Mouse (Mus musculus): Measurements from ENCODE around the gene Nufip2.
"Not testable (repeated sequence)": the region's sequence is repeated elsewhere in the genome, so short reads cannot be mapped to it uniquely, and the experiment has no call there.

The Nufip2 gene

GRCm38 (mm10) chr11:77713736-77714135 is 27.8 kb downstream of the Nufip2 start:
- no peak for DNase-seq (ENCODE audit: low spot score)

GRCm38 (mm10) chr11:77719055-77719454 is 33.1 kb downstream of the Nufip2 start:
- DNase-seq (ENCODE audit: low spot score) = no peak

GRCm38 (mm10) chr11:77721389-77721788 is 35.4 kb downstream of the Nufip2 start:
- no peak for DNase-seq (ENCODE audit: low spot score)

DNA sequence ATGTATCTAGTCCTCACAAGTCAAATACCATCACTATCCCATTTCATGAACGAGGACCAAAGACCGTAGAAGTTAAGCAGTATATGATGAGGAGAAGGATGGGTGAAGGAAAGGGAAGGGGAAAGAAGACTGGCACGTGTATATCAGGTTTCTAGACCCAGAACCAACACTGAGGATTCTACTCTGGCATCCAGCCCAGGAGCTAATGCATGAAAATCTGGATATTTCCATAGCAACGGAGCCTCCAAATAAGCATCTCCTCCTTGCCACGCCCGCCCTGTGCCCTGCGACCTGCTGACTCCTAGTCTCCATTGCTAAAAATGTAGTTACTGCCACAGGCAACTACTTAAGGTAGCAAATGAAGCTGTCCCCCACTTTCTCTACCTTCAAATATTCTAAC is 38.8 kb downstream of the Nufip2 start:
- no peak for DNase-seq (ENCODE audit: low spot score)

GRCm38 (mm10) chr11:77725183-77725582 is 39.2 kb downstream of the Nufip2 start, which contains the start of gene Cryba1:
TSS of gene Cryba1 (minus strand) at chr11:77725283.
- DNase-seq (ENCODE audit: low spot score) = no peak

DNA sequence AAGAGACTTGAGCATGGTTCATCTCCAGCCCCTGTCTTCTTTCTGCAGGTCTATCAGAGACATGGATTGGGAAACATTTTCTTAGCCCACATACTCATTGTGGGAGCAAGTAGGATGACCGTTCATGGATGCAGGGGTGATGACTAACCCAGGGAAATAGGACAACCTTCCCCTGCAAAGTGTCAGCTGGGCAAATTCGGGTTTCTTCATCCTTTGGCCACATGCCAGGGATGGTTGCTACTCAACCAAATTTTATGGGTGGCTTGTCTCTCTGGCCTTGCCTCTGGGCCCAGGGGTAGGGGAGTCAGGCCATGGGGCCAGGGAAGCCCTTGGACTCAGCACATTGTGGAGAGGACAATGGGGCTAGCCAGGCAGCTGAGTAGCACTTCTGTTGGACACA is 42.6 kb downstream of the Nufip2 start:
- peak; percentile 22 for DNase-seq (ENCODE audit: low spot score)

DNA sequence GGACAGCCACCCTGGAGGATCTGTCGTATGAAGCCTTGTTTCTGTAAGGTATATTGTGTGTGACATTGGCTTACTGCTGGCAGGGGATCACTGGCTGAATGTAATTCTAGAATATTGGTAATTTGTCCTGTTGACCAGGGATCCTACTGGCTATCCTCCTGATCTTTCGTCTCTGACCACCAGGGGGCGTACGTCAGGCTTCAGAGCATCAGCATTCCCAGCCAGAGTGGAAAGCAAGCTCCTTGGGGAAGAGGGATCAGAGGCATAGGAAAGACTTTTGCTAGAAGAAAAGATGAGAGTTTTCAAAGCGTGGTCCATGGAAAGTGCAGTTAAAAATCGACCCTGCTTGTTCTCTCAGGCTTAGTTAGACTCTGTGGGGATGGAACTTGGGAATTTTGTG is 51.3 kb downstream of the Nufip2 start:
- DNase-seq (ENCODE audit: low spot score) = peak; percentile 90

GRCm38 (mm10) chr11:77738555-77738954 is 52.6 kb downstream of the Nufip2 start:
- no peak for DNase-seq (ENCODE audit: low spot score)

DNA sequence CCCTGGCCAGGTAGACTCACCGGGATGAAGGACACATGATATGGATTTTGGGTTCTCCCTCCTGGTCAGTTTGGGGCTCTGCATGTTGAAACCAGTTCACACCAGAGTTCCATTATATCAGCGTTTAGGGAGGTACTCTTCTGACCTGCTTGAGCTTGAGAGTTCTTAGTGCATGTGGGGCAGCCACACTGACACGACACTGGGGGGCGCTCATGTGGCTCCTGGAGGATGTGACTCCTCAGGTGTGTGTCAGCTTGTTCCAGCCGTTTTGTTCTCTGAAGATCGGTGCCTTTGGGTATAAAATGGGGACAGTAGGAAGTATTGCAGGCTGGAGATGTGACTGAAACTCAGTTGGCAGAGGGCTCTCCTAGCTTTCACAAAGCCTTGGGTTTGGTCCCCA is 58.0 kb downstream of the Nufip2 start:
- DNase-seq (ENCODE audit: low spot score) = no peak

- DNase-seq (ENCODE audit: low spot score) = no peak
These were observed 60.7 kb downstream of the Nufip2 start for GRCm38 (mm10) chr11:77746652-77747051.

DNA sequence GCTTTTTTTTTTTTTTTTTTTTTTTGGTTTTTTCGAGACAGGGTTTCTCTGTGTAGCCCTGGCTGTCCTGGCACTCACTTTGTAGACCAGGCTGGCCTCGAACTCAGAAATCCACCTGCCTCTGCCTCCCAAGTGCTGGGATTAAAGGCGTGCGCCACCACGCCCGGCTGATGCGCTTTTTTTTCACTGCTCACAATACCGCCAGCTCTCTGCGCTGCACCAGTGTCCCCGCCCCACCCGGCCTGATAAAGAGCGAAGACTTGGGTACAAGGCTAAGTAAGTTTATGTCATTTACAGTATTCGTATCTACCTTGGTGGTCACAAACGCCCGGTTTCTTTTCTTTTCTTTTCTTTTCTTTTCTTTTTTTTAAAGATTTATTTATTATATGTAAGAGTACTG is 61.1 kb downstream of the Nufip2 start:
- not testable (repeated sequence) for DNase-seq (ENCODE audit: low spot score)

DNA sequence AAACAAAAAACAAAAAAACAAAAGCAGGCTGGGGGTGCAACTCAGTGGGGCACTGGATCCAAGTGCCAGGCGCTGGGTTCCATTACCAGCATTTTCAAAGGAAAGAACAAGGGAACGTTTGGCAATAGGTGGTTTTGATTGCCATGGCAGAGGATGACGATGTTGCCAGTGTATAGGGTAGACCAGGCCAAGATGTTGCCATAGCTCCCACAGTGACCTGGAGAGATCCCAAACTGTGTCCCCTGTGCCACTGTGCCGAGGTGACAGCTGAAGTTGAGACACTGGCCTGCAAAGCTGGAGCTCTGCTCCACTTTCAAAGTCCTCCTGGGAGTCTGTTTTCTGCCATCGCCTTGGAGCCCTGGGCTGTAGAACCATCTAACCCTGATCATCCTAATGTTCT is 63.0 kb downstream of the Nufip2 start:
- DNase-seq (ENCODE audit: low spot score) = no peak

- no peak for DNase-seq (ENCODE audit: low spot score)
These were observed 66.6 kb downstream of the Nufip2 start for GRCm38 (mm10) chr11:77752525-77752924.

DNA sequence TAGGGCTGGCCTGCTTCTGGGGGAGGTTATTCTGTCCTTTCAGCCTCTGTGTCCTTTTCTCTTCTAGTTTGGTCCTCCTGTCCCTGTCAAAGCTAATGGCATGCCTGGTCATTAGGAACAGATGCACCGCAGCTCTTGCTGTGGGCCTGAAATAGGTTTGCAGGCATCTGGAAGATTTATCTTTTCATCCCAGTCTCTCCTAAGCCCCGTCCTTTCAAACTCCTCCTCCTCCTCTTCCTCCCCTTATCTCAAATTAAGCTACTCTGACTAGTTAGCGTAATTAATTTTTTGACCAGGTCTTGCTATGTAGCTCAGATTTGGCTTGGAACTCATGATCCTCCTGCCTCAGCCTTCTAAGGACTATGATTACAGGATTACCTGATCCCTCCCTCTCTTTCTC is 67.5 kb downstream of the Nufip2 start:
- no peak for DNase-seq (ENCODE audit: low spot score)

- no peak for DNase-seq (ENCODE audit: low spot score)
These were observed 74.1 kb downstream of the Nufip2 start for GRCm38 (mm10) chr11:77760031-77760430.

- DNase-seq (ENCODE audit: low spot score) = peak; percentile 81
These were observed 77.1 kb downstream of the Nufip2 start, which contains the start of gene Myo18a for GRCm38 (mm10) chr11:77762783-77763672. TSS of gene Myo18a (plus strand) at chr11:77763246.

DNA sequence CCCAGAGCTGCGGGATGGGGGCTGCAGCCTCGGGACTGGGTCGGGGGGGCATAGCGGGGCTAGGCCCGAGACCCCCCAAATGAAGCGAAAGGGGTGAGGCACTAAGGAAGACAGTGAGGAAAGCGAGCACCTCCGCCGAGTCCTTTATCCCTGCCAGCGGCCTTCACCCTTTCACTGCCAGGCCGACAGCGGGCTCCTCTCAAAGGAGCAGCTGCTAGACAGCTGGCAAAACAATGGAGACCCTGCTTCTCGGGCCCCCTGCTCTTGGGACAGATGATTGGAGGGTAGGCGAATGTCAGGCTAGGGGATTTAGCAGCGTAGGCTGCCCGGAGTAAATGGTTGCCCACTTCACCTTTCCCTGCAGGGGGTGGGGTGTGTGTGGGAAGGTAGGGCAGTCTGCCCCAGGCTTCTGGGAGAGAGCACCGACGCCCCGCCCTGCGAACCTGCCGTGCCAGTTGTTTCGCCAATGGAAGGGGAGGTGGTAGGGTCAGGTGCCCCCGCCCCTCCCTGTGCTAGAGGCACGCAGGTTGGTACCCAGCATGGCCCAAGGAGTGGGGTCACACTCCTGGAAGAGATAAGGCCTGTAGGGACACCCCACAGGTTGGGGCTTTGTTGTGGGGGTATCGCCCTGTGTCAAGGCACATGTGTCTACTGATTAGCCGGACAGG is 77.9 kb downstream of the Nufip2 start:
- peak; percentile 21 for DNase-seq (ENCODE audit: low spot score)

GRCm38 (mm10) chr11:77764694-77765458 is 78.9 kb downstream of the Nufip2 start:
- DNase-seq (ENCODE audit: low spot score) = no peak

- DNase-seq (ENCODE audit: low spot score) = no peak
These were observed 79.5 kb downstream of the Nufip2 start for GRCm38 (mm10) chr11:77765459-77765777.

DNA sequence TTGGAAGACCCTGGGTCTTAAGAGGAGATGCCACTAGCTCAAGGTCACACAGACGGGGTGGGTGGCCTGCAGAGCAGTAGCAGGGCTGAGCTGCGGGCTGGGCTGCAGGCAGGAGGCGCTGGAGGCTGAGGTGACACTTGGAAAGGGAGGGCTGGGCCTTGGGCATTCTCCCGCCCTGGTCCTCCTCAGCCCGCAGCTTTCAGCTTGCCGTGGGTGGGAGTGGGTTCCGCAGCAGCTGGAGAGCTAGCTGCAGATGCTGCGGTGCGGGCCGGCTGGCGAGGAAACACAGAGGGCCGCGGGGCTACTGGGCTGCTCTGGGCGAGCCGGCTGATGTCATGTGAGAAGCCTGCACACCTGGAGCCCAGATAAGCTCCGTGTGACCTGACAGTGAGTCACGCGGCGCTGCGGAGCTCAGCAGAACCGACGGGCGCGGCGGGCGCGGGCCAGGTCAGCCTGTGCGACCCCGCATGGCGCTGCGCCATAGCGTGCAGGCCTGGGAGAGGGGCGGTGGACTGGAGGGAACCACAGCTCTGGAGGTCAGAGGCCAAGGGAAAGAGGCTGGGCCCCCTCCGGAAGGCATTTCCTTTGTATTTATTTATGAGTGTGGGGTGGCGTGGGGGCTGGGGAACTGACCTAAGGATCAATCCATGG is 80.5 kb downstream of the Nufip2 start:
- DNase-seq (ENCODE audit: low spot score) = no peak

DNA sequence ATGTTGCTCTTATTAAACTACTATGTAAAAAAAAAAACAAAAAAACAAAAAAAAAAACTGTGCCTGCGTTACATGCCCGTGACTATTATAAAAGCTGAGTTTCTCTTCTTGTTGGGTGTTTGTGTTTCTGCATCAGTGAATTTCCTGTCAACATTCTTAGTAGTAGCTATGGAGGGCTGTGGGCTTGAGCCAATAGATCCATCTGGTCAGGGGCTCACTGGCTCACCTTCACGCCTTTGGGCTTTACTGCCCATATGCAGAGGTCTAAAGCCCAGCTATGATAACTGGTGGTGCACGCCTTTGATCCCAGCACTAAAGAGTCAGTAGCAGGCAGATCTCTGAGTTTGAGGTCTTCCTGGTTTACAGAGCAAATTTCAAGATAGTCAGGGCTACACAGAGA is 83.5 kb downstream of the Nufip2 start:
- no peak for DNase-seq (ENCODE audit: low spot score)

GRCm38 (mm10) chr11:77770346-77770745 is 84.4 kb downstream of the Nufip2 start:
- DNase-seq (ENCODE audit: low spot score) = no peak

All from adipocyte (in vitro differentiated cells).